Mouse (Mus musculus) limb, embryonic 13.5 days (tissue): ENCODE measurements around the gene Kctd7. TPM values are rescaled to one million over a fixed set of nuclear protein-coding genes. Genes with fewer than 3 reads are reported as not detected.

Experiments used
- ATAC-seq: fragments of 200-750 bp; cut with Nextera tagmentation; 2 replicates; pipeline ENCODE4 v1.8.0; 2017; ENCODE audit warnings: low read depth, moderate number of reproducible peaks, moderate TSS enrichment; ENCODE audit not compliant: low FRiP score
- H3K27ac ChIP-seq: fragments of 300-500 bp; sonication (generic); 2 replicates; pipeline ENCODE4 v1.5.1; 2015; ENCODE audit warnings: inconsistent platforms, mild to moderate bottlenecking, moderate library complexity
- H3K27me3 ChIP-seq: fragments of 300-500 bp; sonication (generic); 2 replicates; pipeline ENCODE4 v1.6.1; 2015; ENCODE audit warnings: mild to moderate bottlenecking, inconsistent platforms
- H3K36me3 ChIP-seq: fragments of 300-500 bp; sonication (generic); 2 replicates; pipeline ENCODE4 v1.6.1; 2015; ENCODE audit warnings: inconsistent platforms, mild to moderate bottlenecking, moderate library complexity
- H3K4me1 ChIP-seq: fragments of 300-500 bp; sonication (generic); 2 replicates; pipeline ENCODE4 v1.6.1; 2015; ENCODE audit warnings: inconsistent platforms
- H3K4me2 ChIP-seq: fragments of 300-500 bp; sonication (generic); replicated peaks from 2 replicates; pipeline ENCODE4 v1.6.1; 2015; ENCODE audit warnings: inconsistent platforms, mild to moderate bottlenecking, moderate library complexity
- H3K4me3 ChIP-seq: fragments of 300-500 bp; sonication (generic); 2 replicates; pipeline ENCODE4 v1.5.1; 2015; ENCODE audit warnings: moderate library complexity, mild to moderate bottlenecking, inconsistent platforms
- H3K9ac ChIP-seq: fragments of 300-500 bp; sonication (generic); 2 replicates; pipeline ENCODE4 v1.6.1; 2015; ENCODE audit warnings: mild to moderate bottlenecking, inconsistent platforms
- H3K9me3 ChIP-seq: fragments of 300-500 bp; sonication (generic); 2 replicates; pipeline ENCODE4 v1.6.1; 2016; ENCODE audit warnings: inconsistent platforms
- WGBS: fragments of 180-500 bp; shearing (Covaris S2); methylation state at CpG from one replicate; pipeline ENCODE4 v1.1.7; 2015; 5-methylcytosine and 5-hydroxymethylcytosine counted together
- polyA plus RNA-seq: library from polyadenylated mRNA; unstranded; fragments of >200 nt; fragmentation: Nextera tagmentation; extraction: Ambion mirVana; gene quantifications from 2 replicates; pipeline ENCODE4 v1.2.1, GENCODE M21; 2015

Kctd7 gene
- polyA plus RNA-seq, 1 experiment from 2014 or later = 7.0 TPM

DNA sequence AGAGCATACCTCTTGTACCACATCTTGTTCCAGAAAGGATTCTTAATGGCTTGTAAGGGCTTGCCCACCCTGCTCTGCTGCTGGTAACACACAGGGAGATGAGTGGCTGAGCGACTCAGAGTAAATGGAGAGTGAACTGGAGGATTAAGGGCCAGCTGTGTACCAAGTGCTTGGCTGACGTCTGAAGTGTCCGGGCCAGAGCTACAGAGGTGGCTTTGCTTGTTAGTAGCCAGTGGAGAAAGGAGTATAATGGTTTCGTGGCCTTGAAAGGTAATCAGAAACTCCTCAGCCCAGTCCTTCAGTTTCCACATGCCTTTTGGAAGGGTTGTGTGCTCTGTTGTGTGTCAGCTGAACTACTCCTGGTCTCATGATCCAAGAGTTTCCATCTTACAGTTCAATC, 33.2 kb downstream of the Kctd7 start:
- H3K4me2 ChIP-seq = no peak overlapping the region
- no peak for ATAC-seq
- H3K36me3 ChIP-seq = no peaks in the 10 kb centered on the region
- H3K9ac ChIP-seq = no peak overlapping the region
- H3K4me3 ChIP-seq = no peak overlapping the region
- no peaks in the 10 kb centered on the region for H3K9me3 ChIP-seq
- H3K4me1 ChIP-seq = peaks cover 9% of the 10 kb centered on the region
- H3K27ac ChIP-seq = no peak overlapping the region
- WGBS = 46% methylated on average over 4 of the region's 4 CpGs
- H3K27me3 ChIP-seq = no peaks in the 10 kb centered on the region

GRCm38 (mm10) chr5:130180362-130180761, 35.7 kb downstream of the Kctd7 start:
- no peak overlapping the region for H3K27ac ChIP-seq
- no peak overlapping the region for H3K4me2 ChIP-seq
- ATAC-seq = no peak
- 68% methylated on average over 7 of the region's 7 CpGs for WGBS
- no peak overlapping the region for H3K9ac ChIP-seq
- H3K9me3 ChIP-seq = no peaks in the 10 kb centered on the region
- H3K4me3 ChIP-seq = no peak overlapping the region
- no peaks in the 10 kb centered on the region for H3K27me3 ChIP-seq
- no peaks in the 10 kb centered on the region for H3K4me1 ChIP-seq
- no peaks in the 10 kb centered on the region for H3K36me3 ChIP-seq

GRCm38 (mm10) chr5:130181740-130182540, 37.3 kb downstream of the Kctd7 start:
- no peak for ATAC-seq
- Histone ChIP-seq H3K36me3 (no peaks in the 10 kb centered on the region), H3K4me3 (no peak overlapping the region), H3K9ac (no peak overlapping the region), H3K9me3 (no peaks in the 10 kb centered on the region), H3K27ac (no peak overlapping the region), H3K4me1 (no peaks in the 10 kb centered on the region), H3K4me2 (no peak overlapping the region), H3K27me3 (no peaks in the 10 kb centered on the region)
- WGBS = 85% methylated on average over 6 of the region's 6 CpGs

DNA sequence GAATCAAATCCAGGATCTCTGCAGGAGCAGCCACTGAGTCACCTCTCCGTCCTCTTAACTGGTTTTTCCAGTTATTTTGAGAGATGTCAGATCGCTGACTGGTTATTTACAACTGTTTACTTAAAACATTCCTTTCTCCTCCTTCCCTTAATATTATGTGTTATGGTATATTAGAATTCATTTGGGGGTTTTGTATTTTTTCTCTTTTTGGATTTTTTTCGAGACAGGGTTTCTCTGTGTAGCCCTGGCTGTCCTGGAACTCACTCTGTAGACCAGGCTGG, 37.8 kb downstream of the Kctd7 start:
- Histone ChIP-seq H3K9ac (no peak overlapping the region), H3K4me2 (no peak overlapping the region), H3K27me3 (no peaks in the 10 kb centered on the region), H3K4me3 (no peak overlapping the region), H3K36me3 (peaks cover 3% of the 10 kb centered on the region), H3K4me1 (no peaks in the 10 kb centered on the region), H3K27ac (no peak overlapping the region), H3K9me3 (no peaks in the 10 kb centered on the region)
- 78% methylated on average over 3 of the region's 3 CpGs for WGBS
- no peak for ATAC-seq

DNA sequence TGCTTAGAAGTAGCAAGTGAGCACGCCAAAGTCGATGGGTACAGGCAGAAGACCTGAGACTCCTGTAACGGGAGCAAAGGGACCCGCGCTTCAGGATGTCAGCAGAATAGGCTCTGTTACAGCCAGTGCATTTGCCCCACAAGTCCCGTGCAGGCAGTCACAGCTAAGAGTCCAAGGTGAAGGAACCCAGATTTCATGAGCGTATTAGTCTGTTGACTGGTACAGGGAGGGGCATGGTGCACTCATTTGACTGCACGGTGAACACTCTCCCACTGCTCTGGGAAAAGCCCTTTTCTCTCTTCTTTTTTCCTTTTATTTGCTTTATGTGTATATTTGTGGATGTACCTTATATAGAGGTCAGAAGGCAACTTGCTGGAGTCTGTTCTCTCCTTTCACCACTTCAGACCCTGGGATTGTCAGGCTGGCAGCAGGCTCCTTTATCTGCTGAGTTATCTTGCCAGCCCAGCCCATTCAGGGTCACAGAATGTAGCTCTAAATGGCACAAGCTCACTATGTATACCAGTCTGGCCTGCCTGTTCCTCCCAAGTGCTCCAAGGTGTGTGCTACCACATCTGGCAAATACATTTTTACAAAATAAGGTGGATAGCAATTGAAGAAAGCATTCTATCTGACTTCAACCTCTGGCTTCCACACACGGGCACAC, 39.7 kb downstream of the Kctd7 start:
- 81% methylated on average over 9 of the region's 9 CpGs for WGBS
- no peaks in the 10 kb centered on the region for H3K4me1 ChIP-seq
- H3K9ac ChIP-seq = no peak overlapping the region
- H3K4me3 ChIP-seq = no peak overlapping the region
- H3K27ac ChIP-seq = no peak overlapping the region
- no peaks in the 10 kb centered on the region for H3K9me3 ChIP-seq
- no peaks in the 10 kb centered on the region for H3K27me3 ChIP-seq
- H3K4me2 ChIP-seq = no peak overlapping the region
- no peak for ATAC-seq
- H3K36me3 ChIP-seq = peaks cover 8% of the 10 kb centered on the region

GRCm38 (mm10) chr5:130185312-130185711, 40.7 kb downstream of the Kctd7 start:
- 91% methylated on average over 6 of the region's 6 CpGs for WGBS
- Histone ChIP-seq H3K4me2 (no peak overlapping the region), H3K4me3 (no peak overlapping the region), H3K27me3 (no peaks in the 10 kb centered on the region), H3K9me3 (no peaks in the 10 kb centered on the region), H3K27ac (no peak overlapping the region), H3K9ac (no peak overlapping the region), H3K36me3 (peaks cover 18% of the 10 kb centered on the region), H3K4me1 (no peaks in the 10 kb centered on the region)
- ATAC-seq = no peak

DNA sequence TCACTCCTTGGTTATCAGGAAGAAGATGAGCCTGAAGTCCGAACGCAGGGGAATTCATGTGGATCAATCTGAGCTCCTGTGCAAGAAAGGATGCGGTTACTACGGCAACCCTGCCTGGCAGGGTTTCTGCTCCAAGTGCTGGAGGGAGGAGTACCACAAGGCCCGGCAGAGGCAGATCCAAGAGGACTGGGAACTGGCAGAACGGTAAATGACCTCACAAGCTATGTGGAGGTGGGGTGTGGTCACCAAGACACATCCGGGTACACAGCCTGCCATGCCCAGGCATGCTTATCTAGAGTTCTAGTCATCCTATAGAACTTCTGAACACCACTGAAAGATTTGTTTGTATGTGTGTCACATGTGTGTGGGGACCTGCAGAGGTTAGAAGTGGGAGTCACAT, 42.7 kb downstream of the Kctd7 start:
- Histone ChIP-seq H3K9ac (no peak overlapping the region), H3K9me3 (no peaks in the 10 kb centered on the region), H3K27ac (no peak overlapping the region), H3K4me2 (no peak overlapping the region), H3K27me3 (no peaks in the 10 kb centered on the region), H3K4me3 (no peak overlapping the region), H3K36me3 (peaks cover 37% of the 10 kb centered on the region), H3K4me1 (no peaks in the 10 kb centered on the region)
- ATAC-seq = no peak
- 73% methylated on average over 7 of the region's 7 CpGs for WGBS

GRCm38 (mm10) chr5:130190909-130191308, 46.2 kb downstream of the Kctd7 start:
- Histone ChIP-seq H3K4me2 (no peak overlapping the region), H3K36me3 (peaks cover 64% of the 10 kb centered on the region), H3K27ac (no peak overlapping the region), H3K4me3 (no peak overlapping the region), H3K4me1 (no peaks in the 10 kb centered on the region), H3K9ac (no peak overlapping the region), H3K9me3 (no peaks in the 10 kb centered on the region), H3K27me3 (no peaks in the 10 kb centered on the region)
- ATAC-seq = no peak
- WGBS = 90% methylated on average over 6 of the region's 6 CpGs

- Histone ChIP-seq H3K27me3 (no peaks in the 10 kb centered on the region), H3K27ac (no peak overlapping the region), H3K4me2 (no peak overlapping the region), H3K4me3 (no peak overlapping the region), H3K4me1 (no peaks in the 10 kb centered on the region), H3K9me3 (no peaks in the 10 kb centered on the region), H3K9ac (no peak overlapping the region), H3K36me3 (peaks cover 68% of the 10 kb centered on the region)
- no peak for ATAC-seq
- WGBS = 81% methylated on average over 6 of the region's 6 CpGs
Measured at GRCm38 (mm10) chr5:130191865-130192264, 47.2 kb downstream of the Kctd7 start.

DNA sequence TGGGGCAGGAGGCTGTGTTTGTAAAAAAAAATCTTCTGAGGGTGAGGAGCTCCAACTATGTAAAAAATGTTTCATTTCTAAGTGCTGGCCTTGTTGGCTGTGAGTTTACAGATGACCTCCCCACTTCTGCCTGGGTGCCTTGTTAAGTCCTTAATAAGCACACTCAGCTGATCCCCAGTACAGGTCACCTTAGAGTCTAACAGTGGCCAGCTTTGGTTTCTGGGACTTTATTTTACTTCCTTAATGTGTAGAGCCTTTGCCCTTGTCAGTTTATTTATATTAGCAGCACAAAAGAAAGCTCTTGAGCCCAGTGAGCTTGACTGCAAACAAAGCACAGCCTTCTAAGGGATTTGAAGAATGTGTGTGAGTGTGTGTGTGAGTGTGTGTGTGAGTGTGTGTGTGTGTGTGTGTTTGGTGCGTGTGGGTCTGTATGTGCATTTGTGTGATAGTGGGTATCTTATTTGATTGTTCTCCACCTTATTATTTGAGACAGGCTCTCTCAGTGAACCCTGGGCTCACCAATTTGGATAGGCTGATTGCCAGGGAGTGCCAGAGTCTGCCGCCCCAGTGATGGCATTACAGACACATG, 47.8 kb downstream of the Kctd7 start:
- no peak for ATAC-seq

GRCm38 (mm10) chr5:130193760-130194159, 49.1 kb downstream of the Kctd7 start:
- ATAC-seq = no peak
- WGBS = 83% methylated on average over 3 of the region's 3 CpGs
- Histone ChIP-seq H3K4me3 (no peak overlapping the region), H3K36me3 (peaks cover 77% of the 10 kb centered on the region), H3K9me3 (no peaks in the 10 kb centered on the region), H3K27me3 (no peaks in the 10 kb centered on the region), H3K27ac (no peak overlapping the region), H3K9ac (no peak overlapping the region), H3K4me2 (no peak overlapping the region), H3K4me1 (no peaks in the 10 kb centered on the region)

More for the DNA sequence above, 47.8 kb downstream of the Kctd7 start:
- no peaks in the 10 kb centered on the region for H3K27me3 ChIP-seq
- 98% methylated on average over 2 of the region's 2 CpGs for WGBS
- no peak overlapping the region for H3K4me3 ChIP-seq
- no peaks in the 10 kb centered on the region for H3K9me3 ChIP-seq
- H3K4me1 ChIP-seq = no peaks in the 10 kb centered on the region
- H3K9ac ChIP-seq = no peak overlapping the region
- no peak overlapping the region for H3K27ac ChIP-seq
- H3K4me2 ChIP-seq = no peak overlapping the region
- H3K36me3 ChIP-seq = peaks cover 70% of the 10 kb centered on the region

GRCm38 (mm10) chr5:130196307-130196706, 51.6 kb downstream of the Kctd7 start:
- Histone ChIP-seq H3K27ac (no peak overlapping the region), H3K4me1 (no peaks in the 10 kb centered on the region; the same call in 1 of the 2 replicates), H3K27me3 (no peaks in the 10 kb centered on the region), H3K4me2 (no peak overlapping the region), H3K4me3 (no peak overlapping the region), H3K36me3 (peaks cover 75% of the 10 kb centered on the region), H3K9me3 (no peaks in the 10 kb centered on the region), H3K9ac (no peak overlapping the region)
- 89% methylated on average over 1 of the region's 1 CpGs for WGBS
- no peak for ATAC-seq
